Mouse (Mus musculus): Measurements from ENCODE around the gene Pde8b.

Gene Pde8b

DNA sequence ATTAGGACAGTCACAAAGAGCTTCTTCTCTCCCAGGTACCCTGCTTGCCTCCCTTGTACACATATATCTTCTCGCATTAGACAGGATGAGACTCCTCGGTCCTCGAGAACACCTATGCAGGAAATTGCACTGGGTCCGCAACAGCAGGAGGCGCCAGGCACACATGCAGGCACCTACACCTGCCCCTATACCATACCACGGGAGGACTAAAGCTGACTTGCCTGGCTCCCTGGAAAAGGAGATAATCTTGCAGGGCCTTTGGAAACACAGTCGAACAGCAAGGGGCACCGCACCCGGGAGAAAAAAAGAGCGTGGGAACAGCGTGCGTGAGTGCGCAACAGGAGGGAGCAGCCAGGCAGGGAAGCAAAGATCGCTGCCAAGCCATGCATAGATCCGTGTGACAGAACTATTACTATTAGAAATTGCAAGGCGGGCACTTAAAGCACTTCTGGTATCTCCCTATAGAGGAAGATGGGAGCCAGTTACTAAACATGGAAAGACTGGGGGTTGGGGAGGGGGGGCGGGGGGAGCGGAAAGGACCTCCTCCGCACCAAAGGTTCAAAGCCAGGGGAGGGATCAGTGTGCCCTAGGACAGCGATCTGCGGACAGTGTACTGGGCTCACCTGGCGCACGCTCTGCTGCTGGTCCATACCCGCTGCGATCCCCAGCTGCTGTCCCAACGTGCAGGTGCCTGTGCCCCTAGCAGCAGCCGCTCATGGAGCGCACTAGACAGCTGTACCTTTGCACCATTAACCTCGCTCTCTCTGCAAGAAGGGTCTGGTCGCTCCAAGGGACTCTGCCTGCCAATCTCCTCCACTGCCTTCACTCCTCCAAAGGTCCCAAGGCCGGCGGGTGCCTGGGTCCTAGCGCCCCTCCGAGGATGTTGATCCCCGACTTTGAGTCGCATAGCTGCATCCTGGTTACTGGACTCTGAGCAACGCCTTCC, at the start of gene Pde8b:
Pde8b (minus strand) TSS at position 826 of the 946 bp plus-strand sequence.
- TF ChIP-seq GATA4 (IDR thresholded peaks at IDR 0.05; ENCODE audit: insufficient replicate concordance, low read length), result no peak

DNA sequence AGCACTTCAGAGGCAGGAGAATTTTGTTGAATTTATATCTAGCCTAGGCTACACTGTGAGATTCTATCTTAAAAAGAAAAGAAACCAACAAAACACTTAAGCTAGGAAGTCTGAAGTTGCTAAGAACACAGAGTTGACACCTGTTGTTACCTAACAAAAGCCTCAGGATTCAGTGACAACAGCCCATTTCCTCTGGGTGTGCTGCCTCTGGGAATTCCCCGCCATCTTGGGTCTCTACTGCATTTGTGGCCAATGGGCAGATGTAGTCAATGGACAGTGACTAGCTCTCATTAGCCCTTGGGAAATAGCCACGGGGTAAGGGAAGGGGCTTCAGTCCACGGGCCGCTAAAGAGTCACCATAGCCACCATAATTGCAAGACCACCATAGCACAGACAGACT, 41.8 kb upstream of the Pde8b start:
- no peak for TF ChIP-seq GATA4 (IDR thresholded peaks at IDR 0.05; ENCODE audit: insufficient replicate concordance, low read length)

DNA sequence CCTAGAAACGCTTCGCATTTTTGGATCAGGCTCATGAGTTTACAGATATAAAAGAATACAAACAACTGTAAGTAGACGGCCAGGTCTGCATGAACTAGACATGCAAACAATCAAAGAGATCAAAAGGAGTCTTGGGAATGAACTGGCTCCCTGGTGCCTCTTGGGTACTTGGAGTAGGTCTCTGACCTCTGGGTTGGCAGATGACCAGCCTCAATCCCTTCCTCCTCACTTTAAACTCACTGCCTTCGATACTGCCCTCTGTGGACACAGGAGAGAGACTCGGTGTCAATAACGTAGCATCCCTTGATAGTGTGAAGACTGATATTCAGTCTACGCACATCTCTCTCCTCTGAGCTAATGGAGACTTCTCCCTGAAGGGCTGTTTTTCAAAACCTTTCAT, 37.9 kb upstream of the Pde8b start:
- no peak for TF ChIP-seq GATA4 (IDR thresholded peaks at IDR 0.05; ENCODE audit: insufficient replicate concordance, low read length)

DNA sequence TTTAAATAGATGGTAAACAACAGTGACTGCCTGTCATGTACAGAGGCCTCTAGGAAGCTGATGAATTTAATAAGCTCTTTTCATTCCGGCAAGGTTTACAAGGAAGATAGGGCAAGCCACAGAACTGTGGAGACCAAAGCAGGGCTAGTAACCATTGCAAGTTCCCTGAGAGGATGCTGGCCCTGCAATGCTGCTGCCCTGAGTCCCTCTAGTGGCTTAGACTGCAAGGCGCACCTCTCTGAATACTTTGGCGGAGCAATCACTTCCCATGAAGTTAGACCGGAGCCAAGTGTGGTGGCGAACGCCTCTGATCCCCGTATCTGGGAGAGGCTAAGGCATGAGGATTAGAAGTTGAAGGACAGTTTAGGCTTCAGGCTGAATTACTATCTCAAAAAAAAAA, 36.9 kb upstream of the Pde8b start:
- no peak for TF ChIP-seq GATA4 (IDR thresholded peaks at IDR 0.05; ENCODE audit: insufficient replicate concordance, low read length)

DNA sequence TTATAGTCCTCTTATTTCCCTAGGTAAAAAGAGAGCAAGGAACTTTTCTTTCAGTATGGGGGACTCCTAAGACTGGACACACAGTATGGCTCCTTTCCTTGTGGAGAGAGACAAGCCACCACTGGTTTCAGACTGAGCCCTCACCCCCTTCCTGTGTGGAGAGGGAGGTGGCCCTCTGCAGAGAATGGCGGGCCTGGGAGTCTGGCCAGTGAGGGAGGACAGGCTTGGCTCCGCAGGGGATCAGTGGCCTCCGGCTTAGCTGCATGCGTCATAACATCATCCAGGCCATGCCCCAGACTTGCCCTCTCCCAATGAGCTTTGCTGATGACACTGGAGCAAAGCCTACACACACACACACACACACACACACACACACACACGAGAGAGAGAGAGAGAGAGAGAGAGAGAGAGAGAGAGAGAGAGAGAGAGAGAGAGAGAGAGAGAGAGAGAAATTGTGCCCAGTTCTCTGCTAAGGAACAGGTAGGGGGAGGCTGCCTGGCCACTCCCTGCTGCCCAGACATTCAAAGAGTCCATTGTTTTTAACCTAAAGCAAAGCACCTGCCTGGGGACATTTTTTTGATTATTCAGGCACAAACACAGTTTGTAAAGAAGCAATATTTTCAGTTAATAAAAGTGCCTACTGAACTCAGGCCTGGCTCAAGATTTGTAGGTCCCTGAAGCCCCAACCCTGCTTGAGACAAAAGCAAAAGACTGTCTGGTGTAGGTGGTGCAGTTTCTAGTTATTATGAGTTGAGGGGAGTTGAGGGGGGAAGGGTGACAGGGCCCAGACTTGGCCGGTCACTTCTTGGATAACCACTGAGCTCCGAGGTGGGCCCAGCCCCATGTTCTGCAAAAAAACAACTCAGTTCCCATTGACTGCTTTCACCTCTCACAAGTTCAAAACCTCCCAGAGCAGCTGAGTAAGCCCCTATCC, 31.9 kb upstream of the Pde8b start:
- no peak for TF ChIP-seq GATA4 (IDR thresholded peaks at IDR 0.05; ENCODE audit: insufficient replicate concordance, low read length)

DNA sequence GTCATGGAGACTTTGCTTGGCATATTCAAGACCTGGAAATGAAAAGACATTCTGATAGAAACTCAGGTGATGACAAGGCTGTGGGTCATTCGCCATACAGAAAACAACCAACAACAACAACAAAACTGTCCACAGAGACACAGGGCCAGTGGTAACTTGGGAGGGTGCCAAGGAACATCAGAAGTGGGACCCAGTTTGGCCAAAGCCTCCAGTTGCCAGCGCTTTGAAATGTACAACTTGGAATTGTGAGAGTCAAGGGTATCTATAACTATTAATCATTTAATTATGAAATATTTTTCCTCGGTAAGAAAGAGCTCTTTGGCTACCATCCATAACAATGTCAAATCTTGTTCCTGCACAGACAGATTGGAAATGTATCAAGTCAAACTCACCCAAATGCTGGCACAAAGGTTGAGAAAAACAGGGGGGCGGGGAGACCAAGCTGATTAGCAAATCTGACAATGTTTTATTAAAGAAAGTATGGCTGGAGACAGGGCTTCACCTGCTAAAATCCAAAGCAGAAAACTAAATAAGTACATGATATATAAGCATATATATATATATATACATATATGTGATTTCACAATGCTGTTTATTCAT, 28.4 kb upstream of the Pde8b start:
- no peak for TF ChIP-seq GATA4 (IDR thresholded peaks at IDR 0.05; ENCODE audit: insufficient replicate concordance, low read length)

DNA sequence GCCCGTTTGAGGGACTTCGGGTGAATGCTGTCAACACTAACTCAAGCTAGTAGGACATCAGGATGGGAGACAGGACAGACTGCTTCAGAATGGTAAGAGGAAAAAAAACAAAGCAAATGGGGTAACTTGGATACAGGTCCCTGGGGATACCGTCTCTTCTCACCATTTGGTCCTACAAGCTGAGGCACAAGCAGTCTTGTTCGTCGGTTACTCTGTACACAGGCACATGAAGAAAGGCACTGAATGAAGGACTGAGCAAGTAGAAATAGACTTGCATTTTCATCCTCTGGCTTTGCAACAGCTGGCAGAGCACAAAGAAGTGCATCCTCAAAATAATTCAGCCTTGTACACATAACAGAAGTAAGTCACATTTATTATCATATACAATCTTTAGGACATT, 14.6 kb upstream of the Pde8b start:
- TF ChIP-seq GATA4 (IDR thresholded peaks at IDR 0.05; ENCODE audit: insufficient replicate concordance, low read length), result no peak

DNA sequence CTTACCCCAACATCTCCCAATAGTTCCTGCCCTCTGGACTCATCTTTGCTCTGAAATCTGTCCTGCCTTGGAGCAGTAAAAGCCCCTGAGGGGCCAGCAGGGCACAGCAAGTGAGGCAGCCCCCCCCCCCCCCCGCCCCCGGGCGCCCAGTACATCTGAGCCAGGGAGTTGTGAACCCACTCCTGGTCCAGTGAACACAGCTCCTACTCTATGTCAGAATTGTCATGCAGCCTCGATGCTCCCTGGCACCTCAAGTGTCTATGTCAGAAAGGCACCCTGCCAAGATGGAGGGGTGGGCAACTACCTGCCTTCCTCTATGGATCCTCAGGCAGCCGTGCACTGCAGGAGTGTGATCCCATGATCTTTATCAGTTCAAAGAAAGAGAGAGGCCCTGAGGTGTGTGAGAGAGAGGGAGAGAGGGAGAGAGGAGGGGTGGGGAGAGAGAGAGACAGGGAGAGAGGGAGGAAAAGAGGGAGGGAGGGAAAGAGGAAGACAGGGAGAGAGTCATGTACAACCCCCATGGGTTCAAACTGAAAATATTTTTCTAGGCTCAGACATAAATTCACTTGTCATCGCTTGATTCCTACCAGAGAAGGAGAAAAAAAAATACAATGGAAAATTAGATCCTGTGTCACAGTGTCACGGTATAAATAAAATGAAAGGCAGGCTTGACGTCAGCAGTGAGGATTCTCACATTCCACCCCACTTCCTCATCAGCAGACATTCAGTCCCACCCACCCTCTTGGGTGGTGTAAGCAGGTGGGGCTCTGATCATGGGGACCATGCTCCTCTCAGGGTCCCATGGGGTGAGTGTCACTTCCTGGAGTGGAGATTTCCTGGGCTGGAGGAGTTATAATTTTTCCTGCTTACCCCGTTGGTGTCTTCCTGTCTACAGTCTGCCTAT, 11.0 kb upstream of the Pde8b start:
- no peak for TF ChIP-seq GATA4 (IDR thresholded peaks at IDR 0.05; ENCODE audit: insufficient replicate concordance, low read length)

DNA sequence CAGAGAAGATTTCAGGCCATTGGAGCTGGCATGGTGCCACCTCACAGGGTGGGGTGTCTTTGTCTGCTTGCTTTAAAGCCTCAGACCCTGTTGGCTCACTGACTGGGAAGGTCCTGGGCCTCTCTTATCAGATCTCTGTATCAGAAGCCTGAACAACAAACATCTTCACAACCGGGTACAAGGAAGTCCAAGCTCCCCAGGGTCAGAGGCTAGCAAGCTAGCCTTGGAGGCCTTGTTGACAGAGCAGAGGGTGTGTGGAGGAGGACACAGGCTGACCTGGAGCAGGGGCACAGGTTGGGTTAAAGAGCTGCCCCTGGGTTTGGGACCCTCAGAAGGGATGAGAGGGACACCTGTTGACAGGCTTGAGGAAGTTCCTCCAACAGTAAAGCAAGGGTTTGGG, 10.3 kb upstream of the Pde8b start:
- TF ChIP-seq GATA4 (IDR thresholded peaks at IDR 0.05; ENCODE audit: insufficient replicate concordance, low read length), result no peak

DNA sequence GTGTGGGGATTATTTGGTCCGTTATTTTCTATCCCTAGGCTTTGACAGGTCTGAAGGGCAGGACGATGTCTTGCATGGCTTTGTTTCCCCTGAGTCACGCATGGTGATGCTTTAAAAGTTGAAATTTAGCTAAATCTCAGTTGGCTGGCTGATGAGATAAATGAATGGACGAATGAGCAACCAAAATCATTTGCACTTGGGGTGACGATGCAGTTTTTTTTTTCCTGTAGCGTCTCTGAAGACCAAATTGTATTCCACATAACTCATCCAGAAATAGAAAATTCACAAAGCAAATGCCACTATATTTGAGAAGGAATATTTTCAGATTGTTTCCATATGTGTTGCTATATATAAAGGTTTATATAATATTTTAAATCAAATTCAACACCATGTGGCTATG, 6.9 kb upstream of the Pde8b start:
- no peak for TF ChIP-seq GATA4 (IDR thresholded peaks at IDR 0.05; ENCODE audit: insufficient replicate concordance, low read length)

DNA sequence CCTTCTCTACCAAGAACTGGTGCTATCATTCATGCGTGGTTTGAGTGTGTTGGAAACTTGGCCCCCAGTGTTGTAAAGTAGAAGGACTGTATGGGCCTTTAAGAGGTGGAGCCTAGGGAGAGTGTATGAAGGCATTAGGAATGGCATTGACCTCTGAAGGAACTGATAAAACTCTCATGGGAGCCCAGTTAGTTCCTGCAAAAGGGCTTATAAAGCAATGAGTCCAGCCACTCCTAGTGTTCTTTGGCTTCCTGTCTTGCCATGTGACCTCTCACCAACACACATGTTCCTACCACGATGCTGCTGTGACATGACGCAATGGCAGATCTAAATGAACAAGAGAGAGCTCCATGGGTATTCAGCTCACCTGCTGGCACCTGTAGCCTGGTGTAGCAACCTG, 4.9 kb upstream of the Pde8b start:
- no peak for TF ChIP-seq GATA4 (IDR thresholded peaks at IDR 0.05; ENCODE audit: insufficient replicate concordance, low read length)

DNA sequence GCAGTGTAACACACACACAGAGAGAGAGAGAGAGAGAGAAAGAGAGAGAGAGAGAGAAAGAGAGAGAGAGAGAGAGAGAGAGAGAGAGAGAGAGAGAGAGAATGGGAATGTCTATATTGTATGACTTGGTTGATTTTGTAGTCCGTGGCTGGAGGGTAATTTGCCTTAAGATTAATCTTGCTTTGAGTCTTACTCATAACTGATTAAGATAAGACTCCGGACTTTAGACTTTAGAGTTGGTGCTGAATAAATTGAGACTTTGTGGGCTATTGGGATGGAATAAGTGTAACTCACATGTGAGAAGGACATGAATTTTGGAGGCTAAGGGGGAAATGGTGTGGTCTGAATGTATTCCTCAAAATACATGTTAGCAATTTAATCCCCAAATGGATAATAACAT, 7.1 kb downstream of the Pde8b start:
- no peak for TF ChIP-seq GATA4 (IDR thresholded peaks at IDR 0.05; ENCODE audit: insufficient replicate concordance, low read length)

DNA sequence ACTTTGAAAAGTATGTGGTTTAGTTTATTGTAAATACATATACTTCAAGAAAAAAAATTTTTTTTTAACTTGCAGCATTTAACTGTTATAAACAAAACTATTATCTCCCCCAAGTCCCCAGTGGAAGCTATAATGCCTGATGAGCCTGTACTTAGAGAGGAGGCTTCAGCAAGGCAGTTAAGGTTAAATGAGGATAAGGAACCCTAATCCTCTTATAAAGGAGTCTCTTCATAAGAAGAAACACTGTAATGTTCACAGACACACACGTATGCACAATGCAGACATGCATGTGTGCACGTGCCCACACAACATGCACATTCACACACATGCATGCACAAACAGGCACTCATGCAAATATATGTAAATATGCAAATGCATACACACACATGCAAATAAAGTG, 12.6 kb downstream of the Pde8b start:
- no peak for TF ChIP-seq GATA4 (IDR thresholded peaks at IDR 0.05; ENCODE audit: insufficient replicate concordance, low read length)

DNA sequence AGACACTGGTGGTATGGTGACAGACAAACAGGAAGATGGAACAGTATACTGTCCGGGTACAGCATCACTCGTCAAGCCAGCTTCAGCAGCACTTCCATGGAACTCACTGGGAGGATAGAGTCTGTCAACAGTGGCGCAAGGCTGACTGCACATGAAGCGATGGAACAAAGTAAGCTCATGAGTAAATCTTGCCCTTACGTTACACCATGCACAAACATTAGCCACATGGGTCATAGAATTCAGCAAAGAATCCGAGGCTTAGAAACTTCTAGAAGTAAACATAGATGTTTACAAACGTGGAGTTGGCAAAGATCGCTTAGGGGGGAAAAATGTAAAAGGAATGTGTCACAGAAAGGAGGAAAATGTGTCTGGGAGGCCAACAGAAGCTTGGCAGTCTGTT, 14.9 kb downstream of the Pde8b start:
- no peak for TF ChIP-seq GATA4 (IDR thresholded peaks at IDR 0.05; ENCODE audit: insufficient replicate concordance, low read length)
